Mouse (Mus musculus) right cerebral cortex, postnatal 36 days (tissue): ENCODE data around the gene Rrp36.

Experiments used
- DNase-seq, 2 experiments: peaks; one replicate each; pipeline ENCODE4 v3.0.0; 2022; ENCODE audit warnings: low spot score in 2 of 2, mixed read lengths in 1 of 2

Gene Rrp36

DNA sequence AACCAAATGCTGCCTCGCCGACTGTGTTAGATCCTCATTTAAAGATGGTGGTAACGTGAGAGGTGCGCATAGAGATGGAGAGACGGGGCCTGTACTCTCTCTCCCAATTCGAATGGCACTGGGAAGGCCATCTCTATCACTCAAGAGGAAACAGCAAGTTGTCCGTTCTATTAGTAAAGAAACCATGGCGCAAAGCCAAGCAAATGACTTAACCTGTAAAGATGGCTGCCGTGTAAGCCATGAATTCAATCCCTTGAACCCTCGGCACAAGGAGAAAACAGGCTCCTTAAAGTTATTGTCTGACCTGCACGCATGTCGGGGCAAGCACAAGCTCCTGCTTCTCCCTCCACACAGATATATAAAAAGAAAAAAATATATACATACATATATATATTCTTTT, 56.4 kb downstream of the Rrp36 start:
- no peak for DNase-seq
